Mouse (Mus musculus): ENCODE measurements around the gene Gm49337. TPM values are rescaled to one million over a fixed set of nuclear protein-coding genes. Genes with fewer than 3 reads are reported as not detected.

Gm49337 gene
- polyA plus RNA-seq, 1 experiment: not detected

GRCm38 (mm10) chr4:116150862-116151221 is 22.3 kb upstream of the Gm49337 start:
- no peak for TF ChIP-seq GATA1 (IDR thresholded peaks at IDR 0.05; ENCODE audit: low read length)

DNA sequence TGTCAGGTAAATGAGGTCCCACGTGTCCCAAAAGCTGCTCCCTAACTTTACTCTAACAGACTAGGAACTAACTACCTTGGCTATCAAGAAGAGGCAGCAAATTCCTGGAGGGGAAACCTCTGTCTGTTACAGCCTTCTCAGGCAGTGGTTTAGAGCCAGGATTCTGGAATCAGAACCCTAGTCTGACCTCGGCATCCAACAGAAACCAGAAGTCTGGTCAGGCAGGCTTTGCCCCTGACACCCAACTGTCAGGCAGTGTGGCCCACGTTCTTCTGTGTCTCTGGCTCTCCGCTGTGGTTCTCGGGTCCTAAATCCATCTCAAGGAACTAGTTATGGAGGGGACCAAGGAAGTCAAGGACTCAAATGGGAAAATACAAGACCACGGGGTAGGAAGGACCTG is 21.9 kb upstream of the Gm49337 start, which contains the start of gene Lurap1:
Lurap1 (minus strand) TSS at position 101 of the 400 bp plus-strand sequence.
- TF ChIP-seq GATA1 (IDR thresholded peaks at IDR 0.05; ENCODE audit: low read length): no peak

- TF ChIP-seq GATA1 (IDR thresholded peaks at IDR 0.05; ENCODE audit: low read length): no peak
Observed at GRCm38 (mm10) chr4:116152702-116153101, 20.5 kb upstream of the Gm49337 start.

DNA sequence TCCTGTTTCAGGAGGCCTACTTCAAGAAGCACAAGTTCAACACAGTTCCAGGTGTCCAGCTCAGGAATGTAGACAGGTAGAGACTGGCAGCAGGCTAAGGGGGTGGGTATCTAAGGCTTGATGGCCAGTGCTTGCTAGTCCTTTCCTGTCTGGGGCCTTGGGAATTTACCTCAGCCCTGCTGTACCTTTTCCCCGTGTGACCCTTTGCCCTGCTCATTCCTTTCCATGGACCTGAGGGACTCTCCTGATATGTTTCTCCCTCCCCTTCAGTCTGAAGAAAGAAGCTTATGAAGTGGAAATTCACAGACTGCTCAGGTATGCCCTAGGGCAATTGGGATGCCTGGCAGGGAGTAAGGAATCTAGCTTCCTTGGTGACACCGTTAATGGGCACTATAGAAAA is 15.3 kb upstream of the Gm49337 start:
- no peak for TF ChIP-seq GATA1 (IDR thresholded peaks at IDR 0.05; ENCODE audit: low read length)

DNA sequence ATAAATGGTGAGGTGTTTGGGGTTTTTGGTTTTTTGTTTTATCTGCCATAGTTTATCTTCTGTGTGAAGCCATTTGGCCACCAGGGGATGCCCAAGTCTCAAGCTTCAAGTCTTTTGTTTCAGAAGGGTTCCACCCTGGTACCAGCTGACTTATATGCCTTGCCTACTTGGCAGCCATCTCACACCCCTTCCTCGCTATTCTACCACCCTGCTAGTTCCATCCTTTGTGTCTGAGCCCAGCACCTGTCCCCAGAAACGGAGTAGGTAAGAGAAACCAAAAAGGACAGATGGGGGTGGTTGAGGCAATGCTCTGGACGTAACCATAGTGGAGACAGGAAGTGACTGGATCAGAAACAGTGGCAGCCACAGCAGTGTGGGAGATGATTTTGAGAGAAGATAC is 13.3 kb upstream of the Gm49337 start:
- no peak for TF ChIP-seq GATA1 (IDR thresholded peaks at IDR 0.05; ENCODE audit: low read length)

DNA sequence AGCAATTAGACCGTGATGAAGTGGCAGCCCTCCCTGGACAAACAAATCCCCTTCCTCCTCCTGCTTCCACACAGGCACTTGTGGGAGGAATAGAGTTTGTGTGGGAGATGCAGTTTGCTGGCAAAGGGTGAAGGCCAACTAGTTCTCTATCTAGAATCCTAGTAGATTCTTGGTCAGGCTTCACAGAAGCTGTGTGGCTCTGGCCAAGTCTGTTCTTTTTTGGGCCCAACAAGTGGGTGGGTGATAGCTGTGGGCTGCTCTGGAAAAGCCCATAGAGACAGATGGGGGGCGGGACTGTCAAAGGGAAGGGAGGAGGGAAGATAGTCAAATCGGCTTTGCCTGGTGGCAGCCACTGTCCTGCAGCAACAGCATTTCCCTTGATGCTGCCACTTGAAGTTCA is 12.4 kb upstream of the Gm49337 start:
- no peak for TF ChIP-seq GATA1 (IDR thresholded peaks at IDR 0.05; ENCODE audit: low read length)

DNA sequence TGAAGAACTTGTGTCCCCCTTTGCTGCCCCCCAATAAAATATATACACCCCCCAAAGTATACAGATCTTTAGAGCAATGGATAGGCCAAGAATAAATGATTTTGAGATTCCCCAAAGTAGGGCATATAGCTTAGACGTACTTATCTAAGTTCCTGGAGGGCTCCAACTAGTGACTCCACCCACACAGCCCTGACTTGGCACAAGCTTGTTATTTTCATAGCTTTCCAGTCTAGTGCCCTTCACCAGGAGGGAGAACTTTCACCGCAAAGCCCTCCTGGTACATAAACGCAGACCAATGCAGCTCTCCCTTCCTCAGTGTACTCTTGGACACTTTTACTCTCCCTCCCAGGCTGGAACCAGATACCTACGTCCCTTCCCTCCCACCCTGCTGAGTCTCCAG is 11.0 kb upstream of the Gm49337 start:
- no peak for TF ChIP-seq GATA1 (IDR thresholded peaks at IDR 0.05; ENCODE audit: low read length)

DNA sequence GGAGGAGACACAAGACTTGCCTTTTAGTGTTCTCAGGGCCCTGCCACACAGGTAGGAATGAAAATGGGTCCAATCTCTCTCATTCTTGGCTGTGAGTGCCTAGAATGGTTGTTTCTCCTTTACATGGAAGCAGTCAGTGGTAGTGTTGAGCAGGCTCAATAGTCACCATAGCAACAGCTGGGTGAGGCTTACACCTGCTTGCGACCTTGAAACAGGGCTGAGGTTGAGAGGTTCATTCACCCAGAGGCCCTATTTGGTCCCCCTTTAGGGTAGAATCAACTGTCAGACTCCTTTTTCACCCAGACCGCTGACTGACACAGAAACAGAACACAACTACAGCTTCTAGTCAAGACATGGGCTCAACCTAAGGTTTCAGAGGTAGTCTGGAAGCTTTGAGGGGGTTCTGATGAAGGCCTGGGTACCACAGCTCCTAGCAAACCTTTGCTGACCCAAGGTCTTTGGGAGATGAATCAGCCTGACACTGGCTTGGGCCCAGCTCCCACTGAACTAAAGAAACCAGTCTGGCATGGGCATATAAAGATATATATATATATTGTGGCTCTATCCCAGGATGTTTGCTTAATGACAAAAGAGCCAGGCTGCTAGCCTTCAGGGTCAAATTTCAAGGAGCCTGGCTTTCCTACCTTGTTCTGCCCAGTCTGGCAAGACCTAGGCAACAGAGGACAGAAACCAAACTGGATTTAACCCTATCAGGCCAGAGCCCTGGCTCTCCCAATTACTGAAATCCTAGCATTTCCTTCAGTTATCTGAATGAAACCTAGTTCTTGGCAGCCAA is 8.2 kb upstream of the Gm49337 start:
- no peak for TF ChIP-seq GATA1 (IDR thresholded peaks at IDR 0.05; ENCODE audit: low read length)

DNA sequence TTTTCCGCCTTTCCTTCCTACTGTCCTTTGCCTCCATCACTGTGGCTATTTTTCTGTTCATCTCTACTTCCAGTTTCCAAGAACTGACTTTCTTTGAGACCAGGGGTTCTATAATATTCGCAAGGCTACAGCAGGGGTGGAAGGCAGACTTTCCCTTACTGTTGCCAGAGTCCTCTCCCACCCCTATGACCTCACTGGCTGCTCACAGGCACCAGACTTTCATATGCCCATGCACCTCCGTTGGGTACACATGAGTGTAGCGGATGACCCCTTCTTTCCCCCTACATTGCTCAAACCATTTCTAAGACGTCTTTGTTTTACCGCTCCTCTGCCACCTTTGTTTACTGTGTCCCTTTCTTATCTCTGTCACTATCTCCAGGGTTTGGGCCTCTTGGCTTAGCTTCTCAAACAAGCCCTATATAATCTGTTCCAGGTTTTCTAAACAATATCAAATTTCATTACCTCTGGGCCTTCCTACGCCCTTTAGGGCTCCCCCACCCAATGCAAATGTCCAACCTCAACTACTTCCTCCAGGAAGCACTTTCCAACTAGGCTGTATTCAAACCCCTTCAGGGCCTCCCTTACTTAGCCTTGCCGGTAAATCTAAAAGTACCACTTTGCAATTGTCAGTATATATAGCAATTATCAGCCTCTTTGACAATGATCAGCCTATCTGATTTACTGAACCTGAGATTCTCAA is 7.3 kb upstream of the Gm49337 start:
- no peak for TF ChIP-seq GATA1 (IDR thresholded peaks at IDR 0.05; ENCODE audit: low read length)

GRCm38 (mm10) chr4:116167404-116167803 is 5.8 kb upstream of the Gm49337 start, which contains the start of gene Tspan1:
Gene Tspan1, minus strand, starts transcription at chr4:116167601.
- no peak for TF ChIP-seq GATA1 (IDR thresholded peaks at IDR 0.05; ENCODE audit: low read length)

- no peak for TF ChIP-seq GATA1 (IDR thresholded peaks at IDR 0.05; ENCODE audit: low read length)
Observed at GRCm38 (mm10) chr4:116168617-116169352, 4.4 kb upstream of the Gm49337 start.

- TF ChIP-seq GATA1 (IDR thresholded peaks at IDR 0.05; ENCODE audit: low read length): no peak
Observed at GRCm38 (mm10) chr4:116169353-116169672, 3.9 kb upstream of the Gm49337 start.

GRCm38 (mm10) chr4:116173752-116174151 is 568 bp downstream of the Gm49337 start:
- TF ChIP-seq GATA1 (IDR thresholded peaks at IDR 0.05; ENCODE audit: low read length): no peak

- TF ChIP-seq GATA1 (IDR thresholded peaks at IDR 0.05; ENCODE audit: low read length): no peak
Observed at GRCm38 (mm10) chr4:116174466-116175116, 1.4 kb downstream of the Gm49337 start.

DNA sequence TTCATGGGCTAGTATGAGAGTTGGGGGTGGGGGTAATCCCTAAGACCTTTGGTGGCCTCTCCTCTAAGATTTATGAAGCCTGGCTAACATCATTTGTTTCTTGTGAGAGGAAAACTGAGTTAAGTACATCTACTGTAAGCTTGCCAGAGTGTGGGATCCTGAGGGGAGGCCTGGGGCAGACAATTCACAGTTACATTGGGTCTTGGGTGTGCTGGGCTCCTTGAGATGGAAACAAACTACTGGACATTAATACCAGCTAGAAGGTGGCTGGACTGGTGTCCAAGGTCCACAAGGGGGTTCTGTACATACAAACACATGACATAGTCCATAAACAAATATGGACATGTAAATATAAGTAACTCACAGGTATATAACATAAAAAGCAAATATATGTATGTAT is 2.0 kb downstream of the Gm49337 start:
- TF ChIP-seq GATA1 (IDR thresholded peaks at IDR 0.05; ENCODE audit: low read length): no peak

All from G1E-ER4 (cell line).